Mouse (Mus musculus) neural tube, embryonic 12.5 days (tissue): ENCODE measurements around the gene Ganc. TPM values are rescaled to one million over a fixed set of nuclear protein-coding genes. Genes with fewer than 3 reads are reported as not detected.

ENCODE experiments used
- polyA plus RNA-seq: library from polyadenylated mRNA; unstranded; fragments of >200 nt; fragmentation: Nextera tagmentation; extraction: Ambion mirVana; gene quantifications from 2 replicates; pipeline ENCODE4 v1.2.1, GENCODE M21; 2016

The Ganc gene
- polyA plus RNA-seq, 1 experiment from 2014 or later = 10.6 TPM

Other genes starting within 250 kb of the Ganc start
- 19.1 and 19.6 TPM in 2 replicates for gene Ehd4, start 249.3 kb upstream of the Ganc start, polyA plus RNA-seq
- gene Pla2g4e, start 158.6 kb upstream of the Ganc start, polyA plus RNA-seq = 0.10 and 0.13 TPM in 2 replicates
- 0.05 TPM in 1 of 2 replicates, not detected in the other for gene Pla2g4d, start 114.7 kb upstream of the Ganc start, polyA plus RNA-seq
- gene Pla2g4f, start 89.7 kb upstream of the Ganc start, polyA plus RNA-seq = not detected in 2 replicates
- 41.0 and 44.5 TPM in 2 replicates for gene Vps39, start 50.8 kb upstream of the Ganc start, polyA plus RNA-seq
- 6.8 and 8.0 TPM in 2 replicates for gene Tmem87a, start 217 bp downstream of the Ganc start, polyA plus RNA-seq
- gene Capn3, start 52.1 kb downstream of the Ganc start, polyA plus RNA-seq = 0.98 and 1.2 TPM in 2 replicates
- gene Zfp106, start 159.9 kb downstream of the Ganc start, polyA plus RNA-seq = 47.8 and 52.2 TPM in 2 replicates
- gene Snap23, start 163.8 kb downstream of the Ganc start, polyA plus RNA-seq = 34.2 and 35.1 TPM in 2 replicates
- 32.7 and 34.3 TPM in 2 replicates for gene Haus2, start 205.5 kb downstream of the Ganc start, polyA plus RNA-seq
- 38.1 and 39.3 TPM in 2 replicates for gene Lrrc57, start 205.6 kb downstream of the Ganc start, polyA plus RNA-seq
- 4.2 and 4.8 TPM in 2 replicates for gene Stard9, start 225.2 kb downstream of the Ganc start, polyA plus RNA-seq